Mouse (Mus musculus) liver, adult 2 months (tissue): ENCODE measurements around the gene Cacnb1. TPM values are rescaled to one million over a fixed set of nuclear protein-coding genes. Genes with fewer than 3 reads are reported as not detected.
A peak's percentile ranks its signal among the peaks of the same experiment; 100 is the strongest.

Source experiments
- DNase-seq: peaks from one replicate; pipeline ENCODE4 v3.0.0-alpha.2; 2011; ENCODE audit warnings: low read depth, low spot score; ENCODE audit errors: extremely low read depth
- H3K27ac ChIP-seq: fragments of 200-500 bp; replicated peaks from 2 replicates; pipeline ENCODE4 v1.5.1; 2012; ENCODE audit warnings: low read depth, mild to moderate bottlenecking, control low read depth, inconsistent platforms, low read length; ENCODE audit not compliant: insufficient read depth
- H3K27me3 ChIP-seq: fragments of 200-500 bp; 2 replicates; pipeline ENCODE4 v1.6.1; 2012; ENCODE audit warnings: mild to moderate bottlenecking, moderate library complexity, low read length, inconsistent platforms; ENCODE audit not compliant: control insufficient read depth, insufficient read depth
- H3K36me3 ChIP-seq: fragments of 200-500 bp; 2 replicates; pipeline ENCODE4 v1.6.1; 2012; ENCODE audit warnings: low read length, inconsistent platforms; ENCODE audit not compliant: control insufficient read depth, insufficient read depth
- H3K4me1 ChIP-seq: fragments of 200-500 bp; 2 replicates; pipeline ENCODE4 v1.6.1; 2011; ENCODE audit warnings: low read length; ENCODE audit not compliant: control insufficient read depth, insufficient read depth
- H3K4me3 ChIP-seq: fragments of 200-500 bp; 2 replicates; pipeline ENCODE4 v1.5.1; 2011; ENCODE audit warnings: low read depth, mild to moderate bottlenecking, control low read depth, low read length, moderate library complexity; ENCODE audit not compliant: insufficient read depth
- H3K79me2 ChIP-seq: fragments of 200-500 bp; 2 replicates; pipeline ENCODE4 v1.6.1; 2012; ENCODE audit warnings: inconsistent platforms, mild to moderate bottlenecking, low read length, moderate library complexity; ENCODE audit not compliant: control insufficient read depth, insufficient read depth
- H3K9ac ChIP-seq: fragments of 200-500 bp; 2 replicates; pipeline ENCODE4 v1.6.1; 2012; ENCODE audit warnings: low read depth, mild to moderate bottlenecking, control low read depth, inconsistent platforms, low read length
- CTCF ChIP-seq: fragments of 200-500 bp; IDR thresholded peaks from 2 replicates; pipeline ENCODE4 v1.5.1; 2011; ENCODE audit warnings: low read depth, low read length, control low read depth
- POLR2A ChIP-seq: fragments of 200-500 bp; IDR thresholded peaks from 2 replicates; pipeline ENCODE4 v1.6.1; 2011; ENCODE audit warnings: low read length, control low read depth; ENCODE audit not compliant: insufficient read depth; ENCODE audit errors: extremely low read depth
- WGBS: fragments of 180-500 bp; shearing (Covaris S2); methylation state at CpG from one replicate; pipeline ENCODE4 v1.1.7; 2018; 5-methylcytosine and 5-hydroxymethylcytosine counted together
- polyA plus RNA-seq: library from polyadenylated mRNA; depleted of rRNA; stranded (reverse); fragments of >200 nt; gene quantifications from 2 replicates; pipeline ENCODE4 v1.2.3, GENCODE M21; 2012
- total RNA-seq: library from RNA; depleted of rRNA; stranded (reverse); fragments of >200 nt; gene quantifications from 2 replicates; pipeline ENCODE4 v1.2.3, GENCODE M21; 2014

Cacnb1 gene
- total and polyA plus RNA-seq, 2 experiments: 0.37 to 0.84 TPM

DNA sequence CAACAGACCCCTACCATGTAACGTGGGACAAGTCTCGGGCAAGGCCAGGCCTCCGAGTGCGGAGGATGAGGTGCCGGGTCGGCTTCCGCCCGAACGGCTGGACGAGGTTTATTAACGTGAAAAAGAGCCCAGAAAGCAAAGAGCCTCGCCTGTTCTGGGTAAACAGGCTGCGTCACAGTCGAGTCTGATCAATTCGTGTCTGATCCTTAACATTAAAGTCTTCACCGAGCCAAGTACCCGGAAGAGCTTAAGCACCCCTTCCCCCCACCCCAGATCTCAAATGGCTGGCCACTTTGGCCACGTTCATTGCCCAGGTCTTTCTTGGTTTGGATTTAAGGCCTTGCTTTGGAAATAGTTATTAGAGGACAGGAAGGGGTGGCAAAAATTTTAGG is 4.5 kb upstream of the Cacnb1 start:
- H3K27me3 ChIP-seq: no peaks in the 10 kb centered on the region
- peak overlapping the region; percentile 78 for H3K27ac ChIP-seq
- WGBS: under 1% methylated on average over 18 of the region's 18 CpGs
- peaks cover 25% of the 10 kb centered on the region for H3K36me3 ChIP-seq
- peaks cover 7% of the 10 kb centered on the region for H3K79me2 ChIP-seq
- H3K4me3 ChIP-seq: peak overlapping the region; percentile 99
- H3K4me1 ChIP-seq: peaks cover 3% of the 10 kb centered on the region
- peak; percentile 29 for DNase-seq
- TF ChIP-seq CTCF: no peak
- peak overlapping the region; percentile 94 for H3K9ac ChIP-seq

GRCm38 (mm10) chr11:98026570-98027296 is 3.9 kb upstream of the Cacnb1 start, which contains the start of gene Rpl19:
Gene Rpl19, plus strand, starts transcription at chr11:98026710.
- H3K9ac ChIP-seq: peak within 1 kb of the TSS; percentile 94

GRCm38 (mm10) chr11:98026248-98026569 is 3.4 kb upstream of the Cacnb1 start:
- Histone ChIP-seq H3K4me3 (peak overlapping the region; percentile 59), H3K9ac (peak overlapping the region; percentile 78), H3K79me2 (peaks cover 7% of the 10 kb centered on the region), H3K27me3 (peaks cover 4% of the 10 kb centered on the region; the same call in 1 of the 2 replicates), H3K27ac (peak overlapping the region; percentile 70), H3K36me3 (peaks cover 25% of the 10 kb centered on the region), H3K4me1 (peaks cover 6% of the 10 kb centered on the region; the same call in 1 of the 2 replicates)
- no peak for TF ChIP-seq CTCF
- no peak for TF ChIP-seq POLR2A
- DNase-seq: no peak
- 6% methylated on average over 15 of the region's 15 CpGs for WGBS

More at GRCm38 (mm10) chr11:98026570-98027296, 3.9 kb upstream of the Cacnb1 start, which contains the start of gene Rpl19:
- Histone ChIP-seq H3K36me3 (peaks cover 25% of the 10 kb centered on the region), H3K79me2 (peaks cover 7% of the 10 kb centered on the region), H3K4me3 (peak within 1 kb of the TSS; percentile 99), H3K27ac (peak within 1 kb of the TSS; percentile 78), H3K4me1 (peaks cover 3% of the 10 kb centered on the region; the same call in 1 of the 2 replicates), H3K27me3 (peaks cover 2% of the 10 kb centered on the region; the same call in 1 of the 2 replicates)
- DNase-seq: peak; percentile 83
- TF ChIP-seq POLR2A: peak; percentile 92
- no peak for TF ChIP-seq CTCF
- under 1% methylated on average over 68 of the region's 69 CpGs for WGBS

DNA sequence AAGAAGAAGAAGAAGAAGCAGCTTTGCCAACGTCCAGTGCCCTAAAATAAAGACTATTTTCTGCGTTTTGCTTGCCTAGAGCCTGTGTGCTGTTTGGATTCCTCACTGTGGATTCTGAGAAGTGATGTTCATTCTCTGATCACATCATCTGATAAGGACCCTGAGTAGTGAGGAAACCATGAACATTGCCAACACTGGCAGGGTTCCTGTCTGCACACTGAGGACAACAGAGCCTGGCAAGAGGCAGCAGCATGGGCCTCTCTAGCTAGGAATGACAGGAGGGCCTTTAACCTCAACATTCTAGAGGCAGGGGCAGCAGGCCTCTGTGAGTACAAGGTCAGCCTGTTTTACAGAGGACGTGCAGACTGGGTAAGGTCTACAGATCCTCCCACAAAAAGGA is 1.7 kb upstream of the Cacnb1 start:
- WGBS: 52% methylated on average over 3 of the region's 3 CpGs
- Histone ChIP-seq H3K27ac (no peak overlapping the region; the same call in 1 of the 2 replicates), H3K4me3 (no peak overlapping the region), H3K27me3 (peaks cover 4% of the 10 kb centered on the region; the same call in 1 of the 2 replicates), H3K4me1 (peaks cover 6% of the 10 kb centered on the region; the same call in 1 of the 2 replicates), H3K36me3 (peaks cover 12% of the 10 kb centered on the region), H3K79me2 (peaks cover 7% of the 10 kb centered on the region), H3K9ac (no peak overlapping the region)
- TF ChIP-seq POLR2A: no peak
- no peak for DNase-seq

DNA sequence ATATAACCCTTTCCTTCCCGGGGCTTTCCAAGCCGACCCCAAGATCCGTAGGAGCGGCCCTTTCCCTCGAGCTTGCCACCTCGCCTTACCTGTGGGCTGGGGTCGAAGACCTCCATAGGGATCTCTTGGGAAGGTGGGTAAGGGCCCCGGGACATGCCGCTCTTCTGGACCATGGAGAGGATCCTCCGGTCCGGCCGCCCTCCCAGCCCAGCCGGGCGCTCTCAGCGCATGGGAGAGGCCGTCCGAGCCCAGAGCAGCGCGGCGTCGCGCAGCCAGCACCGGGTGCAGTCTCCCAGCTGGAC is 630 bp downstream of the Cacnb1 start:
- peak overlapping the region; percentile 69 for H3K4me3 ChIP-seq
- peak overlapping the region; percentile 84 for H3K9ac ChIP-seq
- H3K27me3 ChIP-seq: peaks cover 4% of the 10 kb centered on the region; the same call in 1 of the 2 replicates
- H3K36me3 ChIP-seq: no peaks in the 10 kb centered on the region
- no peak for DNase-seq
- H3K79me2 ChIP-seq: peaks cover 4% of the 10 kb centered on the region
- TF ChIP-seq POLR2A (no peak), CTCF (no peak)
- peaks cover 6% of the 10 kb centered on the region; the same call in 1 of the 2 replicates for H3K4me1 ChIP-seq
- no peak overlapping the region for H3K27ac ChIP-seq
- under 1% methylated on average over 21 of the region's 23 CpGs for WGBS
